Mouse (Mus musculus): Measurements from ENCODE around the gene Vmn2r89. TPM values are rescaled to one million over a fixed set of nuclear protein-coding genes. Genes with fewer than 3 reads are reported as not detected.
"Not testable (repeated sequence)": the region's sequence is repeated elsewhere in the genome, so short reads cannot be mapped to it uniquely, and the experiment has no call there.

Vmn2r89 gene
- polyA plus RNA-seq (2015; fragmentation: Nextera tagmentation; extraction: Ambion mirVana), result not detected in 2 replicates

DNA sequence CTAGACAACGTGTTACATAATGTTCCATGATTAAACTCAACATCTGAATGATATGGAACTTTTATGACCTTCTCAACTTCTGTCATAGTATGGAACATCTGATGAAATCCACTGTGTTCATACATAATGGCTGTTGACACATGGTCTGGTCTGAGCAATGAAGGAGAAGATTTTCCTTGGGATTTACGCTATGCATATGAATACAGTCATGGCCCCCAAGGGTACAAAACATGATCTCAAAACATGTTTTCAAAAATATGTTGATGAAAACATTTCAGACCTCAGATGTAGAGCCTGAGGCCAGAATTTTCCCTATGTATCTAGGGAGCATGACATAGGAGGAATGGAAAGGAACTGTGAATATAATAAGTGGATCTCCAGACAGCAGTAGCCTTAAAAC lies at the start of gene Vmn2r89:
Gene Vmn2r89, plus strand, starts transcription at position 301 of the 400 bp plus-strand sequence.
- not testable (repeated sequence) for H3K27me3 ChIP-seq; H3K9ac ChIP-seq; H3K36me3 ChIP-seq; H3K4me3 ChIP-seq (replicated peaks); H3K27ac ChIP-seq; ATAC-seq (ENCODE audit: low read depth); H3K4me1 ChIP-seq (replicated peaks); H3K9me3 ChIP-seq (replicated peaks); DNase-seq; H3K4me2 ChIP-seq
- WGBS (ENCODE audit: insufficient replicate concordance), result 55% methylated on average over 2 of the region's 2 CpGs

DNA sequence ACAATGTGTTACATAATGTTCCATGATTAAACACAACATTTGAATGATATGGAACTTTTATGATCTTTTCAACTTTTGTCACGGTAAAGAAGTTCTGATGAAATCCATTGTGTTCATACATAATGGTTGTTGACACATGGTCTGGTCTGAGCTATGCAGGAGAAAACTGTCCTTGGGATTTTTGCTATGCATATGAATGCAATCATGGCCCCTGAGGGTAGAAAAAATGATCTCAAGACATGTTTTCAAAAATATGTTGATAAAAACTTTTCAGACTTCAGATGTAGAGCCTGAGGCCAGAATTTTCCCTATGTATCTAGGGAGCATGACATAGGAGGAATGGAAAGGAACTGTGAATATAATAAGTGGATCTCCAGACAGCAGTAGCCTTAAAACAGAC lies 41.1 kb upstream of the Vmn2r89 start, which contains the start of gene Vmn2r88:
Gene Vmn2r88, plus strand, starts transcription at position 301 of the 400 bp plus-strand sequence.
- no peaks in the 10 kb centered on the region for H3K9me3 ChIP-seq (replicated peaks)
- no peaks in the 10 kb centered on the region for H3K4me1 ChIP-seq (replicated peaks)
- DNase-seq (no peak), ATAC-seq (ENCODE audit: low read depth) (no peak)
- no peak within 1 kb of the TSS for H3K9ac ChIP-seq
- H3K36me3 ChIP-seq, result no peaks in the 10 kb centered on the region
- H3K4me3 ChIP-seq (replicated peaks), result no peak within 1 kb of the TSS
- no peak within 1 kb of the TSS for H3K27ac ChIP-seq
- no peak within 1 kb of the TSS for H3K4me2 ChIP-seq
- WGBS (ENCODE audit: insufficient replicate concordance), result 55% methylated on average over 1 of the region's 1 CpGs
- no peaks in the 10 kb centered on the region for H3K27me3 ChIP-seq

GRCm38 (mm10) chr14:51423885-51424284 lies 27.8 kb upstream of the Vmn2r89 start:
- no peak overlapping the region for H3K4me3 ChIP-seq (replicated peaks)
- H3K4me1 ChIP-seq (replicated peaks), result no peaks in the 10 kb centered on the region
- H3K27ac ChIP-seq, result no peak overlapping the region
- no peak for ATAC-seq (ENCODE audit: low read depth)
- no peaks in the 10 kb centered on the region for H3K27me3 ChIP-seq
- H3K4me2 ChIP-seq, result no peak overlapping the region
- 27% methylated on average over 2 of the region's 2 CpGs for WGBS (ENCODE audit: insufficient replicate concordance)
- no peaks in the 10 kb centered on the region for H3K9me3 ChIP-seq (replicated peaks)
- DNase-seq, result no peak
- no peak overlapping the region for H3K9ac ChIP-seq
- no peaks in the 10 kb centered on the region for H3K36me3 ChIP-seq

- not testable (repeated sequence) for H3K27ac ChIP-seq; H3K9ac ChIP-seq; ATAC-seq (ENCODE audit: low read depth); H3K4me1 ChIP-seq (replicated peaks); H3K27me3 ChIP-seq; H3K36me3 ChIP-seq; H3K9me3 ChIP-seq (replicated peaks); H3K4me3 ChIP-seq (replicated peaks); H3K4me2 ChIP-seq; DNase-seq
Observed at GRCm38 (mm10) chr14:51430138-51430537, 21.5 kb upstream of the Vmn2r89 start.

DNA sequence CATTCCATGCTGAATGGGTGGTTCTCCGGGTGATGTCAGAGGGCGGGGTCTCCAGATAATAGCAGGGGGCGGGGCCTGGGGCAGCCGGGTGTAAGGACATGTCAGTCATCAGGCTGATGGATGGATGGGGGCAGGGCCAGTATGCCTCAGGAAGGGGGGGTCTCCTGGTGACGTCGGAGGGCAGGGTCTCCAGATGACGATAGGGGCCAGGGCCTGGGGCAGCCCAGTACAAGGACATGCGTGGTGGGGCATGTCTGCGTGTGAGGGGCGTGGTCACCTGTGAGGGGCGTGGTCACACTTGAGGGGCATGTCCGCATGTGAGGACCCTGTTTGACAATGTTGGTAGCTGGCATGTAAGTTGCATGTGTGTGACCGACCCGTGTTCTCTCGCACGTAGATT lies 17.1 kb upstream of the Vmn2r89 start:
- Histone ChIP-seq H3K36me3 (no peaks in the 10 kb centered on the region), H3K27me3 (no peaks in the 10 kb centered on the region), H3K9me3 (replicated peaks) (peaks cover 22% of the 10 kb centered on the region), H3K9ac (no peak overlapping the region), H3K4me3 (replicated peaks) (no peak overlapping the region), H3K4me2 (no peak overlapping the region), H3K27ac (no peak overlapping the region), H3K4me1 (replicated peaks) (no peaks in the 10 kb centered on the region)
- WGBS (ENCODE audit: insufficient replicate concordance), result 82% methylated on average over 16 of the region's 16 CpGs
- no peak for ATAC-seq (ENCODE audit: low read depth)
- DNase-seq, result no peak

DNA sequence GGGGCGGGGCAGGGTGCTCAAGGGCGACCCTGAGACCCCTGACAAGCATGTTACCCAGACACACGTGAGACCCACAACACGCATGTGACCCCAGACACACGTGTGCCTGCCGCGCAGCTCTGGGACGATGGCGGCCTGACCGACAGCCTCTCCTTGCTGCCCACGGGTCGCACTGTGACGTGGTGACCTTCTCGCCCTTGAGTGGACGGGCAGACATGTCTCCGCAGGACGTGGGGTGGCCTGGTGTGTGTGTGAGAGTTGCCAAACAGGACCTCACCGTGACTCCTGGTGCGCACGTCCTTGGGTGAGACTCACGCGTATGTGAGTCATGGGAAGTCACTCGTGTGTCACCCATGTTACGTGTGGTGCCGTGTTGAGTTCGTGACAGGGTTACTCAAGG lies 16.6 kb upstream of the Vmn2r89 start:
- H3K27me3 ChIP-seq, result no peaks in the 10 kb centered on the region
- no peak overlapping the region for H3K4me3 ChIP-seq (replicated peaks)
- no peaks in the 10 kb centered on the region for H3K36me3 ChIP-seq
- 86% methylated on average over 26 of the region's 26 CpGs for WGBS (ENCODE audit: insufficient replicate concordance)
- no peak overlapping the region for H3K9ac ChIP-seq
- DNase-seq (no peak), ATAC-seq (ENCODE audit: low read depth) (no peak)
- no peak overlapping the region for H3K4me2 ChIP-seq
- H3K4me1 ChIP-seq (replicated peaks), result no peaks in the 10 kb centered on the region
- peaks cover 22% of the 10 kb centered on the region for H3K9me3 ChIP-seq (replicated peaks)
- H3K27ac ChIP-seq, result no peak overlapping the region

GRCm38 (mm10) chr14:51438955-51439354 lies 12.7 kb upstream of the Vmn2r89 start:
- H3K27ac ChIP-seq, result no peak overlapping the region
- no peaks in the 10 kb centered on the region for H3K36me3 ChIP-seq
- 65% methylated on average over 4 of the region's 4 CpGs for WGBS (ENCODE audit: insufficient replicate concordance)
- H3K4me1 ChIP-seq (replicated peaks), result no peaks in the 10 kb centered on the region
- ATAC-seq (ENCODE audit: low read depth), result no peak
- H3K4me2 ChIP-seq, result no peak overlapping the region
- H3K9me3 ChIP-seq (replicated peaks), result peaks cover 22% of the 10 kb centered on the region
- no peak for DNase-seq
- H3K27me3 ChIP-seq, result no peaks in the 10 kb centered on the region
- H3K4me3 ChIP-seq (replicated peaks), result no peak overlapping the region
- H3K9ac ChIP-seq, result no peak overlapping the region

DNA sequence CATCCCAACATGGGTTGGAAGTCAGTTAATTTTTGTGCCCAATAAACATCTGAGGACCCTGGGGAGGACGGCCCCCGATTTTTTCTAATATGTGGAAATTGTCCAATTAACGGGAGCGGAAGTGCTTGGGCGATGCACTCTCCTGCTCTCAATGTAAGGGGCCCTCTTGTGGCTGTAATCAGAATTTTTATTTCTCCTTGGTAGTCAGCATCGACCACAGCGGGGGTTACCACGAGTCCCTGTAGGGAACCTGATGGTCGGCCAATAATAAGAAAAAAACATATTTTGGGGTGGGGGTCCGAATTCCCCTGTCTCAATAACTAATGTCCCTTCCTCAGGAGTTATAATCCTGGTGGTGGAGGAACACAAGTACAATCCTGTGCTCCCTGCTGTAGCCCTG lies 28.6 kb downstream of the Vmn2r89 start:
- DNase-seq; H3K27ac ChIP-seq; H3K4me1 ChIP-seq (replicated peaks); H3K9me3 ChIP-seq (replicated peaks); H3K4me3 ChIP-seq (replicated peaks); H3K36me3 ChIP-seq; H3K27me3 ChIP-seq; H3K9ac ChIP-seq; H3K4me2 ChIP-seq; ATAC-seq (ENCODE audit: low read depth): not testable (repeated sequence)
- WGBS (ENCODE audit: insufficient replicate concordance), result 69% methylated on average over 10 of the region's 10 CpGs

- not testable (repeated sequence) for H3K4me1 ChIP-seq (replicated peaks); H3K4me3 ChIP-seq (replicated peaks); H3K36me3 ChIP-seq; H3K4me2 ChIP-seq; DNase-seq; H3K27ac ChIP-seq; H3K9ac ChIP-seq; H3K27me3 ChIP-seq; ATAC-seq (ENCODE audit: low read depth); H3K9me3 ChIP-seq (replicated peaks)
- WGBS (ENCODE audit: insufficient replicate concordance), result 64% methylated on average over 12 of the region's 12 CpGs
Observed at GRCm38 (mm10) chr14:51481332-51482015, 29.8 kb downstream of the Vmn2r89 start.

- Histone ChIP-seq H3K9me3 (replicated peaks) (0 out of 2 replicates have a peak, but pooled peaks cover 3% of the 10 kb centered on the region), H3K27me3 (no peaks in the 10 kb centered on the region), H3K36me3 (no peaks in the 10 kb centered on the region), H3K4me2 (no peak overlapping the region), H3K4me3 (replicated peaks) (no peak overlapping the region), H3K4me1 (replicated peaks) (no peaks in the 10 kb centered on the region), H3K27ac (no peak overlapping the region), H3K9ac (no peak overlapping the region)
- 56% methylated on average over 5 of the region's 5 CpGs for WGBS (ENCODE audit: insufficient replicate concordance)
- no peak for ATAC-seq (ENCODE audit: low read depth)
- no peak for DNase-seq
Observed at GRCm38 (mm10) chr14:51482051-51482715, 30.5 kb downstream of the Vmn2r89 start.

DNA sequence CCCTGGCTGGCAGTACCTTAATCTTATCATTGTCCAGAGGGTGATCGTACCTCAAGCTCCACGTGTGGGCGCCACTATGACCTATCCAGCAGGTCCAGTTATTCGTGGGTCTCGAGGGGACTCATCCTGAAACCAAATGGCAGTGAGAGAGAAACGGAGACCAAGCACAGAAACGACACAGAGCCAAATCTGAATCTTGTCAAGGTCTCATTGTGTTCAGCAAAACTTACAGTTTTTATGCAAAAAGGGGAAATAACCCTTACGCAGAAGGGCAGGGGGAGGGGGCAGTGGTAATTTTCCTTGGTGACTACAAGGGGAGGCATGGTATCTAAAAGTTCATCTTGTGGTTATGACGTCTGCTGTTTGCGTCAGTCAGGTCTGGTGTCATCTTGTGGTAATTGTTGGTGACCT lies 31.3 kb downstream of the Vmn2r89 start:
- 46% methylated on average over 10 of the region's 10 CpGs for WGBS (ENCODE audit: insufficient replicate concordance)
- not testable (repeated sequence) for H3K9me3 ChIP-seq (replicated peaks); H3K9ac ChIP-seq; DNase-seq; H3K27ac ChIP-seq; H3K4me2 ChIP-seq; H3K27me3 ChIP-seq; H3K4me3 ChIP-seq (replicated peaks); H3K4me1 ChIP-seq (replicated peaks); H3K36me3 ChIP-seq; ATAC-seq (ENCODE audit: low read depth)

- no peak overlapping the region for H3K4me3 ChIP-seq (replicated peaks)
- no peaks in the 10 kb centered on the region for H3K4me1 ChIP-seq (replicated peaks)
- WGBS (ENCODE audit: insufficient replicate concordance), result 59% methylated on average over 1 of the region's 1 CpGs
- no peak overlapping the region for H3K27ac ChIP-seq
- ATAC-seq (ENCODE audit: low read depth) (no peak), DNase-seq (no peak)
- H3K36me3 ChIP-seq, result no peaks in the 10 kb centered on the region
- no peaks in the 10 kb centered on the region for H3K27me3 ChIP-seq
- no peak overlapping the region for H3K4me2 ChIP-seq
- no peak overlapping the region for H3K9ac ChIP-seq
- 0 out of 2 replicates have a peak, but pooled peaks cover 3% of the 10 kb centered on the region for H3K9me3 ChIP-seq (replicated peaks)
Observed at GRCm38 (mm10) chr14:51483671-51484070, 32.0 kb downstream of the Vmn2r89 start.

Data from liver, embryonic 13.5 days (tissue).